8 mouse cellular contexts compared by ENCODE assay signal in the genomic region with DNA sequence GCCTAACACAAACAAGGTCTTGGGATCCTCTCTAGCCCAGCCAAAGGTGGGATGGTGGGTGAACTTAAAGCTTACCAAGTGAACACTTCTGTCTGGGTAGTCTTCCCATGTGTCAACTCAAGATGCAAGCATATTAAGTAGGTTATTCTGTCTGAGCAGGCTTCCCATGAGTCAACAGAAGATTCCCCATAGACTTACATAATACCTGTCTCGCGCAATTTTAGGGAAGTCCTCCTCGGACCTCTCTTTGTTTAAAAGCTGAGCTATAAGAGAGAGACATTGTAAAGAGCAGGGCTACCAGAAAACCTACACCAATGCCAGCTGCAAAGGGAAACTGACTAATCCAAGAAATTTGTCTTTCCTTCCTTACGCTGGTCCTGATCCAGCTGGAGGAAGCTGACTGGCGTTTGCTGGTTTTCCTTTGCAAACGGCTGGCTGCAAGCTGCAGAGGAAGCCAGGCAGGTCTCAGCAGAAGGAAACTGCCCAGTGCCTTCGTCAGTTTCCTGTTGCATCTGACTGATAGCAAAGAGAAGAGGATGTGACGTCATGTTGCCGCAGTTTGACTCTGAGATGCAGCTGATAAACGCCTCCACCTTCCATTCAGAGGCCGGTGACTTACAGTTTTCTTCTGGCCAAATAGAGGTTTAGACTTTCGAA. TPM values are rescaled to one million over a fixed set of nuclear protein-coding genes. Genes with fewer than 3 reads are reported as not detected.
DNase-seq lines count a peak whose midpoint lies in the region; ATAC-seq and TF ChIP-seq lines count a peak whose summit lies in the region.

No protein-coding gene starts in this region.

- no peak overlapping the region for H3K9ac ChIP-seq in hindbrain, embryonic 13.5 days
- H3K9ac ChIP-seq in hindbrain, embryonic 11.5 days (ENCODE audit: low read depth, low read length): no peak overlapping the region
- no peak overlapping the region for H3K9ac ChIP-seq in lung, embryonic 14.5 days

- peaks cover 3% of the 10 kb centered on the region; the same call in 1 of the 2 replicates for H3K4me1 ChIP-seq in hindbrain, embryonic 13.5 days (replicated peaks)
- no peaks in the 10 kb centered on the region for H3K4me1 ChIP-seq in hindbrain, embryonic 11.5 days (replicated peaks; ENCODE audit: control insufficient read depth, insufficient read depth, low read length)
- peaks cover 5% of the 10 kb centered on the region; the same call in 1 of the 2 replicates for H3K4me1 ChIP-seq in lung, embryonic 14.5 days (ENCODE audit: insufficient read depth)

- H3K27me3 ChIP-seq in hindbrain, embryonic 13.5 days: no peaks in the 10 kb centered on the region
- no peaks in the 10 kb centered on the region for H3K27me3 ChIP-seq in hindbrain, embryonic 11.5 days (ENCODE audit: control insufficient read depth, insufficient read depth, low read length)
- no peaks in the 10 kb centered on the region for H3K27me3 ChIP-seq in lung, embryonic 14.5 days (ENCODE audit: insufficient read depth, low read length)

- H3K4me3 ChIP-seq in hindbrain, embryonic 13.5 days: no peak overlapping the region
- no peak overlapping the region for H3K4me3 ChIP-seq in hindbrain, embryonic 11.5 days (ENCODE audit: low read depth, low read length)
- H3K4me3 ChIP-seq in lung, embryonic 14.5 days (ENCODE audit: low read depth, low read length): no peak overlapping the region

- peak overlapping the region; percentile 12; the same call in 1 of the 2 replicates for H3K27ac ChIP-seq in hindbrain, embryonic 13.5 days
- no peak overlapping the region for H3K27ac ChIP-seq in hindbrain, embryonic 11.5 days (ENCODE audit: low read depth, low read length)
- H3K27ac ChIP-seq in lung, embryonic 14.5 days (ENCODE audit: low read depth): peak overlapping the region; percentile 48

- no peaks in the 10 kb centered on the region for H3K9me3 ChIP-seq in hindbrain, embryonic 13.5 days
- no peaks in the 10 kb centered on the region for H3K9me3 ChIP-seq in hindbrain, embryonic 11.5 days (ENCODE audit: control insufficient read depth, low read length)
- no peaks in the 10 kb centered on the region for H3K9me3 ChIP-seq in lung, embryonic 14.5 days (ENCODE audit: low read depth, low read length)

- H3K36me3 ChIP-seq in hindbrain, embryonic 13.5 days: no peaks in the 10 kb centered on the region
- no peaks in the 10 kb centered on the region for H3K36me3 ChIP-seq in hindbrain, embryonic 11.5 days (ENCODE audit: control insufficient read depth, insufficient read depth, low read length)
- no peaks in the 10 kb centered on the region for H3K36me3 ChIP-seq in lung, embryonic 14.5 days (ENCODE audit: insufficient read depth)

- intact Hi-C loops in gastrocnemius, postnatal 14 days (cut with DNase I; ENCODE audit: low total_unique reads): no loop called here

- WGBS in hindbrain, embryonic 13.5 days: 75% methylated on average over 12 of the region's 12 CpGs
- WGBS in hindbrain, embryonic 11.5 days: 81% methylated on average over 12 of the region's 12 CpGs
- WGBS in lung, embryonic 14.5 days: 48% methylated on average over 12 of the region's 12 CpGs

- no peak for DNase-seq in hindbrain, embryonic 11.5 days (ENCODE audit: low spot score)
- DNase-seq in adrenal gland, adult 2 months: peak; percentile 63
- peak; percentile 44 for DNase-seq in gastrocnemius, postnatal 14 days
- DNase-seq in kidney, adult 18-20 months: peak; percentile 57
- DNase-seq in lung, embryonic 14.5 days: peak; percentile 83
- DNase-seq in spleen, postnatal 4 days (ENCODE audit: low spot score in 2 of 2): peak; percentile 66 to 79
- no peak for DNase-seq in urinary bladder, postnatal 4 days (ENCODE audit: low spot score in 2 of 2)

- H3K4me2 ChIP-seq in hindbrain, embryonic 13.5 days: no peak overlapping the region
- no peak overlapping the region for H3K4me2 ChIP-seq in hindbrain, embryonic 11.5 days (replicated peaks; ENCODE audit: low read depth, low read length)
- H3K4me2 ChIP-seq in lung, embryonic 14.5 days: peak overlapping the region; percentile 24

- TF ChIP-seq CTCF in lung, embryonic 14.5 days (IDR thresholded peaks at IDR 0.05; ENCODE audit: low read depth): no peak

- no peak for ATAC-seq in hindbrain, embryonic 13.5 days (ENCODE audit: low FRiP score)
- no peak for ATAC-seq in hindbrain, embryonic 11.5 days (ENCODE audit: low FRiP score)
- ATAC-seq in lung, embryonic 14.5 days (ENCODE audit: insufficient read depth): peak; percentile 52

RNA-seq across cellular contexts. Expression of a gene that starts 36.6 kb away (rescaled TPM):
- 40.6 and 47.8 TPM in 2 replicates for polyA plus RNA-seq in hindbrain, embryonic 13.5 days (2015; fragmentation: Nextera tagmentation; extraction: Ambion mirVana)
- polyA plus RNA-seq in hindbrain, embryonic 11.5 days (2014; fragmentation: Nextera tagmentation; extraction: Ambion mirVana): 37.3 and 44.5 TPM in 2 replicates
- 10 to 100 TPM; 26.5 to 30.0 TPM for total RNA-seq in adrenal gland, adult 2 months (2021)
- 8.7 and 9.3 TPM in 2 replicates for polyA plus RNA-seq in adrenal gland, adult 2 months (2012; rRNA removed)
- 10 to 100 TPM in 1 of 2 experiments, 1 to 10 TPM in 1; 9.8 to 11.9 TPM for total RNA-seq in gastrocnemius, postnatal 14 days (2021)
- polyA plus RNA-seq in lung, embryonic 14.5 days (2014; fragmentation: Nextera tagmentation; extraction: Ambion mirVana): 25.3 and 25.9 TPM in 2 replicates

RNA-seq across cellular contexts. Expression of a gene that starts 42.7 kb away (rescaled TPM):
- polyA plus RNA-seq in hindbrain, embryonic 13.5 days (2015; fragmentation: Nextera tagmentation; extraction: Ambion mirVana): 1.9 and 3.6 TPM in 2 replicates
- polyA plus RNA-seq in hindbrain, embryonic 11.5 days (2014; fragmentation: Nextera tagmentation; extraction: Ambion mirVana): 0.82 and 2.4 TPM in 2 replicates
- total RNA-seq in adrenal gland, adult 2 months (2021): 1 to 10 TPM; 4.8 to 6.8 TPM
- polyA plus RNA-seq in adrenal gland, adult 2 months (2012; rRNA removed): 0.35 and 1.6 TPM in 2 replicates
- 1 to 10 TPM in 1 of 2 experiments, under 1 TPM in 1; 0.66 to 1.4 TPM for total RNA-seq in gastrocnemius, postnatal 14 days (2021)
- polyA plus RNA-seq in lung, embryonic 14.5 days (2014; fragmentation: Nextera tagmentation; extraction: Ambion mirVana): 0.45 and 0.70 TPM in 2 replicates

Comparison
In these comparisons a context has a peak if more than half of its experiments do, and no peak if none do; other contexts are left out.
1. DNase-seq: peak in adrenal gland, adult 2 months (single experiment), gastrocnemius, postnatal 14 days (single experiment), kidney, adult 18-20 months (single experiment), lung, embryonic 14.5 days (single experiment) and spleen, postnatal 4 days (2 of 2); none in hindbrain, embryonic 11.5 days (single experiment) and urinary bladder, postnatal 4 days (0 of 2).